Comparison of ENCODE assay signal across 10 mouse cellular contexts in the genomic region with DNA sequence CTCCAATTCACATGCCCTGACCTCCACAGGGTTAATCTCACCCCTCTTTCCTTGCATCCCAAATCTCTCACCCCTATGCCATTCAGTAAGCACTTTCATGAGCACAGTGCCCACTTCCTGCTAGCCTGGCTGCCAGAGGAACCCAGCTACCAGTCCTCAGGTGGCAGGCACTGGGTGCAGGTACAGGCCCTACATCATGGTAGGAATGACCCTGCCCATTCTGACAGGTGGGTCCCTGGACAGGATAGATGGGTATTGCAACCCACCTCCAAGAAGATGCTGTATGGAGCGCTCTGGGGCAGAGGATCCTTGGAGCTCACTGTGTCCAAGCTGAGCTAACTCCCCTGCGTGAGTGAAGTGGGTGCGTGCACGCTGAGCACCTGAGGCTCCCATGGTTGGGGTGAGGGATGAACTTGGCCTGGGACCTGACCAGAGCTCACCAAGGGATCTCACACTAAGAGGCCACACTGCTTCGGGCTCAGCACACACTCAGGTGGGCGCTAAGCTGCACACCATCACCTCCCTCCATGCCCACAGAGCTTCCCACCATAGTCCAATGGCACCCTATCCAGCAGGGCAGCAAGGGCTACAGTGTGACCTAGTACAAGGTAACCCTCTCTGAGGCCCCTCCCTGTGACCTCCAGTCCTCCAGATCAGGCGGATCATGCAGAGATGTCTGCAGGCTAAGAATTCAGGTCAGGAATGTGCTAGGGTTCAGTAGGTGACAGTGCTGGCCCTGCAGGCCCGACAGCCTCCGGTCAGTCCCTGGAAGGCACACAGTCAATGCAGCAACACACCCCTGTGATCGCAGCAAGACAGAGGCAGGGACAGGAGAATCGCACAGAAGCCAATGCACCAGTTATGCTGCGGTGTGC. TPM values are rescaled to one million over a fixed set of nuclear protein-coding genes. Genes with fewer than 3 reads are reported as not detected.
DNase-seq lines count a peak whose midpoint lies in the region; ATAC-seq and TF ChIP-seq lines count a peak whose summit lies in the region.
"Had no signal": no experiment of that assay in that cellular context is flagged by ENCODE, and none has a peak within 500 bp of the region (broad histone marks: within the 10 kb centered on the region; RNA-seq: fewer than 3 reads in every experiment).

No protein-coding gene starts in this region.

- intact Hi-C loops in gastrocnemius, postnatal 14 days (cut with DNase I; ENCODE audit: low total_unique reads): no loop called here

- peak overlapping the region; percentile 83; the same call in 1 of the 2 replicates for H3K27ac ChIP-seq in layer of hippocampus, adult 2 months
- peak overlapping the region; percentile 87 for H3K27ac ChIP-seq in forebrain, embryonic 16.5 days (ENCODE audit: low read length)
- H3K27ac ChIP-seq in limb, embryonic 13.5 days: peak overlapping the region; percentile 87; the same call in 1 of the 2 replicates

- H3K9me3 ChIP-seq in forebrain, embryonic 16.5 days (ENCODE audit: control insufficient read depth, low read length): no peaks in the 10 kb centered on the region
- H3K9me3 ChIP-seq in limb, embryonic 13.5 days: no peaks in the 10 kb centered on the region

- no peaks in the 10 kb centered on the region for H3K27me3 ChIP-seq in forebrain, embryonic 16.5 days (replicated peaks; ENCODE audit: control insufficient read depth, insufficient read depth, low read length)
- no peaks in the 10 kb centered on the region for H3K27me3 ChIP-seq in limb, embryonic 13.5 days

- H3K9ac ChIP-seq in forebrain, embryonic 16.5 days (replicated peaks; ENCODE audit: low read depth, low read length): no peak overlapping the region
- no peak overlapping the region for H3K9ac ChIP-seq in limb, embryonic 13.5 days

- H3K4me1 ChIP-seq in forebrain, embryonic 16.5 days (replicated peaks; ENCODE audit: control insufficient read depth, insufficient read depth, low read length): peaks cover 40% of the 10 kb centered on the region
- peaks cover 47% of the 10 kb centered on the region for H3K4me1 ChIP-seq in limb, embryonic 13.5 days

- peak; percentile 52 for DNase-seq in embryo, embryonic 10 days (ENCODE audit: low spot score)
- no peak for DNase-seq in embryo, embryonic 9.5 days (ENCODE audit: extremely low spot score)
- DNase-seq in layer of hippocampus, adult 2 months (ENCODE audit: low spot score in 2 of 2): no peak
- DNase-seq in layer of hippocampus, postnatal 36 days: no peak
- DNase-seq in cerebellum, postnatal 36 days: no peak
- no peak for DNase-seq in gastrocnemius, postnatal 14 days
- DNase-seq: adrenal gland, postnatal 14 days; cerebellum, postnatal 10 days had no signal

- WGBS in forebrain, embryonic 16.5 days: 66% methylated on average over 12 of the region's 12 CpGs
- 77% methylated on average over 12 of the region's 12 CpGs for WGBS in limb, embryonic 13.5 days

- ATAC-seq in forebrain, embryonic 16.5 days: no peak
- no peak for ATAC-seq in limb, embryonic 13.5 days (ENCODE audit: low FRiP score, low read depth)

- H3K4me2 ChIP-seq in forebrain, embryonic 16.5 days (ENCODE audit: low read length): no peak overlapping the region
- no peak overlapping the region for H3K4me2 ChIP-seq in limb, embryonic 13.5 days (replicated peaks)

- no peak overlapping the region for H3K4me3 ChIP-seq in layer of hippocampus, adult 2 months
- no peak overlapping the region for H3K4me3 ChIP-seq in forebrain, embryonic 16.5 days (replicated peaks; ENCODE audit: low read length)
- H3K4me3 ChIP-seq in limb, embryonic 13.5 days: no peak overlapping the region

- H3K36me3 ChIP-seq in forebrain, embryonic 16.5 days (ENCODE audit: control insufficient read depth, insufficient read depth): no peaks in the 10 kb centered on the region
- H3K36me3 ChIP-seq in limb, embryonic 13.5 days: peaks cover 15% of the 10 kb centered on the region; the same call in 1 of the 2 replicates

- TF ChIP-seq CTCF in layer of hippocampus, adult 2 months (conservative IDR thresholded peaks at IDR 0.05): no peak

RNA-seq across cellular contexts. Expression of a gene that starts 39.9 kb away (rescaled TPM):
- 10 to 100 TPM; 43.9 to 52.8 TPM for total RNA-seq in layer of hippocampus, adult 2 months (2021)
- total RNA-seq in layer of hippocampus, postnatal 36 days (2021): 10 to 100 TPM; 41.7 to 43.9 TPM
- polyA plus RNA-seq in forebrain, embryonic 16.5 days (2015; fragmentation: Nextera tagmentation; extraction: Ambion mirVana): 20.5 and 23.0 TPM in 2 replicates
- 14.9 TPM in 2 replicates for polyA plus RNA-seq in limb, embryonic 13.5 days (2015; fragmentation: Nextera tagmentation; extraction: Ambion mirVana)
- 10 to 100 TPM; 39.2 to 49.0 TPM for total RNA-seq in gastrocnemius, postnatal 14 days (2021)
